Mouse (Mus musculus) heart, postnatal 0 days (tissue): ENCODE measurements around the gene Per1. TPM values are rescaled to one million over a fixed set of nuclear protein-coding genes. Genes with fewer than 3 reads are reported as not detected.
A peak's percentile ranks its signal among the peaks of the same experiment; 100 is the strongest.
"Not testable (repeated sequence)": the region's sequence is repeated elsewhere in the genome, so short reads cannot be mapped to it uniquely, and the experiment has no call there.

ENCODE experiments used
- ATAC-seq: fragments of 200-750 bp; cut with Nextera tagmentation; 2 replicates; pipeline ENCODE4 v1.8.0; 2017; ENCODE audit warnings: low read depth, moderate number of reproducible peaks, moderate library complexity; ENCODE audit not compliant: insufficient read depth
- DNase-seq: peaks from one replicate; pipeline ENCODE4 v3.0.0-alpha.2; 2016; ENCODE audit warnings: low spot score
- H3K27ac ChIP-seq: fragments of 300-500 bp; sonication (generic); 2 replicates; pipeline ENCODE4 v1.5.1; 2014; ENCODE audit warnings: low read depth, mild to moderate bottlenecking
- H3K27me3 ChIP-seq: fragments of 300-500 bp; sonication (generic); 2 replicates; pipeline ENCODE4 v1.6.1; 2014; ENCODE audit warnings: low read length, mixed read lengths; ENCODE audit not compliant: control insufficient read depth, insufficient read depth
- H3K36me3 ChIP-seq: fragments of 300-500 bp; sonication (generic); replicated peaks from 2 replicates; pipeline ENCODE4 v1.6.1; 2014; ENCODE audit warnings: low read length, mixed read lengths; ENCODE audit not compliant: control insufficient read depth, insufficient read depth
- H3K4me1 ChIP-seq: fragments of 300-500 bp; sonication (generic); 2 replicates; pipeline ENCODE4 v1.6.1; 2014; ENCODE audit warnings: antibody characterized with exemption; ENCODE audit not compliant: control insufficient read depth, insufficient read depth
- H3K4me2 ChIP-seq: fragments of 300-500 bp; sonication (generic); 2 replicates; pipeline ENCODE4 v1.6.1; 2014; ENCODE audit warnings: low read depth, mild to moderate bottlenecking, low read length, moderate library complexity
- H3K4me3 ChIP-seq: fragments of 300-500 bp; sonication (generic); 2 replicates; pipeline ENCODE4 v1.5.1; 2014; ENCODE audit warnings: low read depth, low read length
- H3K9ac ChIP-seq: fragments of 300-500 bp; sonication (generic); replicated peaks from 2 replicates; pipeline ENCODE4 v1.6.1; 2014; ENCODE audit warnings: low read depth, low read length, mixed read lengths
- H3K9me3 ChIP-seq: fragments of 300-500 bp; sonication (generic); replicated peaks from 2 replicates; pipeline ENCODE4 v1.6.1; 2016; ENCODE audit warnings: low read length; ENCODE audit not compliant: control insufficient read depth
- CTCF ChIP-seq: IDR thresholded peaks from 2 replicates; pipeline ENCODE4 v1.5.1; 2016; ENCODE audit warnings: antibody characterized with exemption, control low read depth, low read depth
- EP300 ChIP-seq: IDR thresholded peaks from 2 replicates; pipeline ENCODE4 v1.6.1; 2016; ENCODE audit warnings: antibody characterized with exemption, low read depth
- WGBS: fragments of 180-500 bp; shearing (Covaris S2); extraction: QIAGEN DNeasy Blood & Tissue Kit; methylation state at CpG from one replicate; pipeline ENCODE4 v1.1.7; 2014; 5-methylcytosine and 5-hydroxymethylcytosine counted together
- polyA plus RNA-seq: library from polyadenylated mRNA; unstranded; fragments of >200 nt; fragmentation: Nextera tagmentation; extraction: Ambion mirVana; gene quantifications from 2 replicates; pipeline ENCODE4 v1.2.1, GENCODE M21; 2015
- total RNA-seq: library from RNA; depleted of rRNA; stranded (reverse); fragments of >200 nt; gene quantifications from 2 replicates; pipeline ENCODE4 v1.2.3, GENCODE M21; 2014; ENCODE audit warnings: low replicate concordance

Gene Per1
- total and polyA plus RNA-seq, 2 experiments from 2014 or later = 8.1 to 76.8 TPM

GRCm38 (mm10) chr11:69091566-69092385 is 3.2 kb upstream of the Per1 start:
- Histone ChIP-seq H3K4me2 (no peak overlapping the region), H3K9ac (no peak overlapping the region), H3K36me3 (peaks cover 30% of the 10 kb centered on the region), H3K9me3 (no peaks in the 10 kb centered on the region), H3K27me3 (no peaks in the 10 kb centered on the region), H3K27ac (peak overlapping the region; percentile 76), H3K4me3 (no peak overlapping the region), H3K4me1 (peaks cover 18% of the 10 kb centered on the region)
- 56% methylated on average over 7 of the region's 7 CpGs for WGBS
- DNase-seq (no peak), ATAC-seq (no peak)
- TF ChIP-seq EP300 (0 out of 2 replicates have a peak, but pooled peaks have one; percentile 9), CTCF (no peak)

GRCm38 (mm10) chr11:69092386-69092751 is 2.6 kb upstream of the Per1 start:
- peaks cover 14% of the 10 kb centered on the region for H3K4me1 ChIP-seq

GRCm38 (mm10) chr11:69092871-69093270 is 2.1 kb upstream of the Per1 start:
- H3K4me2 ChIP-seq = no peak overlapping the region
- peak; percentile 17; the same call in 1 of the 2 replicates for TF ChIP-seq CTCF
- no peak for TF ChIP-seq EP300
- no peaks in the 10 kb centered on the region for H3K9me3 ChIP-seq
- no peak overlapping the region for H3K9ac ChIP-seq
- peak overlapping the region; percentile 60 for H3K27ac ChIP-seq
- peaks cover 11% of the 10 kb centered on the region for H3K4me1 ChIP-seq
- H3K36me3 ChIP-seq = peaks cover 30% of the 10 kb centered on the region
- ATAC-seq = no peak
- 80% methylated on average over 4 of the region's 4 CpGs for WGBS
- DNase-seq = no peak
- H3K27me3 ChIP-seq = no peaks in the 10 kb centered on the region
- no peak overlapping the region for H3K4me3 ChIP-seq

More at GRCm38 (mm10) chr11:69092386-69092751, 2.6 kb upstream of the Per1 start:
- Histone ChIP-seq H3K36me3 (peaks cover 30% of the 10 kb centered on the region), H3K9me3 (no peaks in the 10 kb centered on the region), H3K4me3 (no peak overlapping the region), H3K4me2 (no peak overlapping the region), H3K9ac (no peak overlapping the region), H3K27me3 (no peaks in the 10 kb centered on the region), H3K27ac (peak overlapping the region; percentile 76)
- ATAC-seq (no peak), DNase-seq (peak; percentile 69)
- WGBS = 1% methylated on average over 3 of the region's 3 CpGs
- TF ChIP-seq EP300 (no peak), CTCF (peak; percentile 70)

- ATAC-seq, DNase-seq, H3K4me3 ChIP-seq, H3K27me3 ChIP-seq, H3K4me2 ChIP-seq, H3K9me3 ChIP-seq: not testable (repeated sequence)
- peak overlapping the region; percentile 96 for H3K27ac ChIP-seq
- H3K36me3 ChIP-seq = peaks cover 30% of the 10 kb centered on the region
- 87% methylated on average over 7 of the region's 7 CpGs for WGBS
- H3K9ac ChIP-seq = peak overlapping the region; percentile 34; the same call in 1 of the 2 replicates
- peaks cover 18% of the 10 kb centered on the region for H3K4me1 ChIP-seq
Measured at GRCm38 (mm10) chr11:69093856-69094255, 1.2 kb upstream of the Per1 start.

- Histone ChIP-seq H3K9me3 (no peaks in the 10 kb centered on the region), H3K4me3 (peak overlapping the region; percentile 76), H3K4me1 (peaks cover 15% of the 10 kb centered on the region), H3K27ac (peak overlapping the region; percentile 99), H3K4me2 (peak overlapping the region; percentile 71), H3K36me3 (peaks cover 25% of the 10 kb centered on the region), H3K27me3 (no peaks in the 10 kb centered on the region), H3K9ac (peak overlapping the region; percentile 96)
- DNase-seq (peak; percentile 70), ATAC-seq (no peak)
- WGBS = under 1% methylated on average over 27 of the region's 27 CpGs
- TF ChIP-seq EP300 = no peak
- no peak for TF ChIP-seq CTCF
Measured at GRCm38 (mm10) chr11:69095511-69096231, 654 bp downstream of the Per1 start.
